ENCODE assay signal across 15 mouse cellular contexts in genomic region chr4:153001761-153002160, GRCm38 (mm10).
"Had no signal": no experiment of that assay in that cellular context is flagged by ENCODE, and none has a peak within 500 bp of the region (broad histone marks: within the 10 kb centered on the region; RNA-seq: fewer than 3 reads in every experiment).

No protein-coding gene starts in this region.

- H3K9me3 ChIP-seq: neural tube, embryonic 15.5 days; stomach, embryonic 15.5 days had no signal

- H3K4me3 ChIP-seq: neural tube, embryonic 13.5 days; neural tube, embryonic 15.5 days; stomach, embryonic 15.5 days had no signal

- H3K36me3 ChIP-seq: neural tube, embryonic 13.5 days; neural tube, embryonic 15.5 days; stomach, embryonic 15.5 days had no signal

- H3K4me1 ChIP-seq: stomach, embryonic 15.5 days had no signal

- DNase-seq: retina, postnatal 1 day; right cerebral cortex, postnatal 14 days; right cerebral cortex, postnatal 25 days; right cerebral cortex, postnatal 4 days; spleen, adult 18-20 months; thymus, adult 18-20 months; thymus, adult 2 months; thymus, postnatal 14 days; thymus, postnatal 25 days; thymus, postnatal 36 days; thymus, postnatal 4 days had no signal

- H3K4me2 ChIP-seq: neural tube, embryonic 13.5 days; neural tube, embryonic 15.5 days; stomach, embryonic 15.5 days had no signal

- H3K27me3 ChIP-seq: neural tube, embryonic 13.5 days; neural tube, embryonic 15.5 days; stomach, embryonic 15.5 days had no signal

- H3K9ac ChIP-seq: neural tube, embryonic 13.5 days; neural tube, embryonic 15.5 days; stomach, embryonic 15.5 days had no signal

- H3K27ac ChIP-seq: neural tube, embryonic 13.5 days; neural tube, embryonic 15.5 days; stomach, embryonic 15.5 days; stomach, postnatal 0 days had no signal
